Mouse (Mus musculus) kidney, postnatal 0 days (tissue): ENCODE results near the gene Spn. TPM values are rescaled to one million over a fixed set of nuclear protein-coding genes. Genes with fewer than 3 reads are reported as not detected.
"Not testable (repeated sequence)": the region's sequence is repeated elsewhere in the genome, so short reads cannot be mapped to it uniquely, and the experiment has no call there.

Experiments used
- ATAC-seq: fragments of 200-750 bp; cut with Nextera tagmentation; replicated peaks from 2 replicates; pipeline ENCODE4 v1.8.0; 2017; ENCODE audit warnings: low read depth, moderate number of reproducible peaks, moderate TSS enrichment, moderate library complexity; ENCODE audit not compliant: low FRiP score
- DNase-seq: peaks from one replicate; pipeline ENCODE4 v3.0.0-alpha.2; 2016; ENCODE audit warnings: low spot score
- H3K27ac ChIP-seq: fragments of 300-500 bp; sonication (generic); 2 replicates; pipeline ENCODE4 v1.5.1; 2014; ENCODE audit warnings: mild to moderate bottlenecking
- H3K27me3 ChIP-seq: fragments of 300-500 bp; sonication (generic); 2 replicates; pipeline ENCODE4 v1.6.1; 2014; ENCODE audit warnings: low read length, mixed read lengths; ENCODE audit not compliant: insufficient read depth
- H3K36me3 ChIP-seq: fragments of 300-500 bp; sonication (generic); 2 replicates; pipeline ENCODE4 v1.6.1; 2014; ENCODE audit warnings: low read length, mixed read lengths; ENCODE audit not compliant: insufficient read depth
- H3K4me1 ChIP-seq: fragments of 300-500 bp; sonication (generic); replicated peaks from 2 replicates; pipeline ENCODE4 v1.6.1; 2014; ENCODE audit warnings: antibody characterized with exemption, low read length, mixed read lengths; ENCODE audit not compliant: insufficient read depth
- H3K4me2 ChIP-seq: fragments of 300-500 bp; sonication (generic); 2 replicates; pipeline ENCODE4 v1.6.1; 2014; ENCODE audit warnings: mild to moderate bottlenecking, low read length, moderate library complexity, mixed read lengths
- H3K4me3 ChIP-seq: fragments of 300-500 bp; sonication (generic); replicated peaks from 2 replicates; pipeline ENCODE4 v1.5.1; 2014; ENCODE audit warnings: low read depth, low read length
- H3K9ac ChIP-seq: fragments of 300-500 bp; sonication (generic); 2 replicates; pipeline ENCODE4 v1.6.1; 2014; ENCODE audit warnings: low read depth, low read length
- H3K9me3 ChIP-seq: fragments of 300-500 bp; sonication (generic); replicated peaks from 2 replicates; pipeline ENCODE4 v1.6.1; 2016; ENCODE audit warnings: low read length, inconsistent platforms, mixed read lengths
- CTCF ChIP-seq: IDR thresholded peaks from 2 replicates; pipeline ENCODE4 v1.5.1; 2016; ENCODE audit warnings: antibody characterized with exemption, low read depth, mild to moderate bottlenecking, moderate library complexity
- WGBS: fragments of 180-500 bp; shearing (Covaris S2); extraction: QIAGEN DNeasy Blood & Tissue Kit; methylation state at CpG from one replicate; pipeline ENCODE4 v1.1.7; 2014; 5-methylcytosine and 5-hydroxymethylcytosine counted together
- polyA plus RNA-seq: library from polyadenylated mRNA; unstranded; fragments of >200 nt; fragmentation: Nextera tagmentation; extraction: Ambion mirVana; gene quantifications from 2 replicates; pipeline ENCODE4 v1.2.1, GENCODE M21; 2015

The Spn gene
- 0.28 and 0.33 TPM in 2 replicates for polyA plus RNA-seq

DNA sequence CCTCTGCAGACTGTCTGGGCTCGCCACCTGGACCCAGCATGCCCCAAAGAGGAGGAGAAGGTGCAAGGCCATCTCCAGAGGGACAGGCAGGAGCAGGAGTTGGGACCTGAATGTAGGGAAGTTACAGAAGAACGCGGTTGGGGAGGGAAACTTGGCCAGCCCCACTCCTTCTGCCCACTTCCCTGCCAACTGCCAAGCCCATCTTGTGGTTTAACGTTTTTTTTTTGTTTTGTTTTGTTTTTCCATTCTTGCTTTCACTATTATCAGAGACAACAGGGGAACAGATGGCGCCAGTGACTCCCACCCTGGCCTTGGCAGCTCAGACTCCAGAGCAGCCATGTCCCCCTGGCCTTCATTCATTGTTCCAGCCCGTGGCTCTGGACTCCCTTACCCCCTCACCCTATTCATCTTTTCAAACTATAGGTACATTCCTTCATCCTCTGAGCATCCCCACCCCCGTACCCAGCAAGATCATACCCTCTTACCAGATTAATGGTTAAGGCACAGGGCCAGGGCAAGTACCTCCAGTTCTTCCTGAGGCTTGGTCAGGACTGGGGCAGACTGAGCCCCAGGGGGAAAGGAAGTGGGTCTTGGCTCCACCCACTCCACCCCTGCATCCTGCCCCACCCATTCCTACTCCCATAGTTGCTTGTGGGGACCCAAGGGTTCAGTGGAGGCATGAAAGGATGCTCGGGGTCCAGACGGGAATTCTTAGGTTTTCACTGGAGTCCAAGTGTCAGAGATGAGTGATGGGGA is at the start of gene Spn:
Spn (minus strand) TSS at position 562 of the 756 bp plus-strand sequence.
- no peak for TF ChIP-seq CTCF

DNA sequence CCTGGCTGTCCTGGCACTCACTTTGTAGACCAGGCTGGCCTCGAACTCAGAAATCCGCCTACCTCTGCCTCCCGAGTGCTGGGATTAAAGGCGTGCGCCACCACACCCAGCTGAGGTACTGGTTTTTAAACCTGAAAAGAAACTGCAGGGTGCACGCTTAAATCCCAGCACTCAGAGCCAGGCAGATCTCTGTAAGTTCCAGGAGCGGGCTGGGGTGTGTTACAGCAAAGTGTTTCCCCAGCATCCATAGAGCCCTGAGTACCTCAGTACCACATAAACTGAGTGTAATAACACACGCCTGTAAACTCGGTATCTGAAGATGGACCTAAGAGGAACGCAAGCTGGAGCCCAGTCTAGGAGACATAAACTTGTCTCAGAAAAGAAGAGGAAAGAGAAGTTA is 49.7 kb upstream of the Spn start:
- TF ChIP-seq CTCF = no peak
- Histone ChIP-seq H3K4me3 (no peak overlapping the region), H3K4me1 (no peaks in the 10 kb centered on the region), H3K36me3 (0 out of 2 replicates have a peak, but pooled peaks cover 6% of the 10 kb centered on the region), H3K4me2 (no peak overlapping the region), H3K9ac (no peak overlapping the region), H3K27me3 (no peaks in the 10 kb centered on the region), H3K9me3 (no peaks in the 10 kb centered on the region), H3K27ac (no peak overlapping the region)
- no peak for DNase-seq
- 76% methylated on average over 10 of the region's 10 CpGs for WGBS
- no peak for ATAC-seq

More for the DNA sequence above, at the start of gene Spn:
- Histone ChIP-seq H3K36me3 (no peaks in the 10 kb centered on the region), H3K4me3 (no peak within 1 kb of the TSS), H3K9ac (no peak within 1 kb of the TSS), H3K27me3 (no peaks in the 10 kb centered on the region), H3K4me1 (no peaks in the 10 kb centered on the region), H3K9me3 (no peaks in the 10 kb centered on the region), H3K4me2 (no peak within 1 kb of the TSS), H3K27ac (no peak within 1 kb of the TSS)
- ATAC-seq (no peak), DNase-seq (no peak)
- 61% methylated on average over 9 of the region's 9 CpGs for WGBS

DNA sequence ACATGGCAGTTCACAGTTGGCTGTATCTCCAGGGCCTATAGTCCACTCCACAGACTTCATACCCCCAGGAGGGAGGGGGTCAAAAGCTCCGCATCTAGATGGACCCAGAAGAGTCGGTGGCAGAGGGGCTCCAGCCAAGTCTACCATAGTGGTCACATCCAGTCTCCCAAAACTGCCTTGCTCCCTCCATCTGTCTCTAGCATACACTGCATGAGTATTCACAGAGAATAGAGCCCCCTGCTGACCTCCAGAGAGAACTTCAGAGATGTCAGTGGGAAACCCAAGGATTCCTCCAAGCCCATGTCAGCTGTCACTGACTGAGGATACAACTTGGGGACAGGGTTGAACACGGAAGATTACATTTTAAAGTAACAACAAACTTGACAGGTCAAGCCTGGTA is 48.0 kb upstream of the Spn start:
- WGBS = 61% methylated on average over 3 of the region's 3 CpGs
- TF ChIP-seq CTCF = peak; percentile 67
- H3K4me3 ChIP-seq = no peak overlapping the region
- no peaks in the 10 kb centered on the region for H3K9me3 ChIP-seq
- H3K27me3 ChIP-seq = no peaks in the 10 kb centered on the region
- no peaks in the 10 kb centered on the region for H3K36me3 ChIP-seq
- H3K9ac ChIP-seq = no peak overlapping the region
- H3K4me2 ChIP-seq = no peak overlapping the region
- no peak overlapping the region for H3K27ac ChIP-seq
- ATAC-seq = no peak
- H3K4me1 ChIP-seq = no peaks in the 10 kb centered on the region
- DNase-seq = peak; percentile 50

DNA sequence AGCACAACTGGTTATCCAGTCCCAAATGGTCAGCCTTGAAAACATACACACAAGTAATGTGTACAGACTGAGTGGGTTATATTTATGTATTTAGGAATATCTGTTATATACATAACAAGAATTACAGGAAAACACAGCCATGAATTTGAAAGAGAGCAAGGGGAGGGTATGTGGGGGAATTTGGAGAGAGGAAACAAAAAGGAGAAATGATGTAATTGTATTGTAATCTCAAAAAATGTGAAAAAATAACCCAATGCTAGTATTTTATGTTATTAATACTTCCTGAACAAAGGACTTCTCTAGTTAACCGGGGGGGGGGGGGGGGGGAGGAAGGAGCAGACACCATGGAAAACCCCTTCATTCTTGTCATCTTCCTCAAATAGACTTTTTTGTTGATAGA is 47.1 kb upstream of the Spn start:
- Histone ChIP-seq H3K4me3 (no peak overlapping the region), H3K27me3 (no peaks in the 10 kb centered on the region), H3K9ac (no peak overlapping the region), H3K36me3 (no peaks in the 10 kb centered on the region), H3K4me2 (no peak overlapping the region), H3K4me1 (no peaks in the 10 kb centered on the region), H3K9me3 (no peaks in the 10 kb centered on the region), H3K27ac (no peak overlapping the region)
- WGBS = 40% methylated on average over 1 of the region's 1 CpGs
- TF ChIP-seq CTCF = no peak
- no peak for ATAC-seq
- no peak for DNase-seq

DNA sequence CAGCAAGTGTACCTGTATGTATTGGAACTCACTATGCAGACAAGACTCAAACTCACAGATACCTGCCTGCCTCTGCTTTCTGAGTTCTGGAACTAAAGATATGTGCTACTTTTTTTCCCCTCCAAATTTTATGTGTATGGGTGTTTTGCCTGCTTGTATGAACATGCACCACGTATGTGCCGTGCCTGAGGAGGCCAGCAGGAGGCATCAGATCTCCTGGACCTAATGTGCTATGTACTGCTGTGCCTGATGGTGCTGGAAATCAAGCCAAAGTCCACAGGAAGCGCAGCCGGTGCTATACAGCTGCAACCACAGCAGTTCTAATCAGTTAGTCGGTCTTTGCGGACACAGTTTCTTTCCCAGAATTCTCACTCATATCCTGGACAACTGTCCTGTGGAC is 46.2 kb upstream of the Spn start:
- Histone ChIP-seq H3K4me3 (no peak overlapping the region), H3K27me3 (no peaks in the 10 kb centered on the region), H3K4me1 (no peaks in the 10 kb centered on the region), H3K9ac (no peak overlapping the region), H3K9me3 (no peaks in the 10 kb centered on the region), H3K4me2 (no peak overlapping the region), H3K27ac (no peak overlapping the region), H3K36me3 (no peaks in the 10 kb centered on the region)
- 77% methylated on average over 6 of the region's 6 CpGs for whole genome bisulfite sequencing
- DNase-seq (no peak), ATAC-seq (0 out of 2 replicates have a peak, but pooled peaks have one; percentile 43)
- TF ChIP-seq CTCF = peak; percentile 43

DNA sequence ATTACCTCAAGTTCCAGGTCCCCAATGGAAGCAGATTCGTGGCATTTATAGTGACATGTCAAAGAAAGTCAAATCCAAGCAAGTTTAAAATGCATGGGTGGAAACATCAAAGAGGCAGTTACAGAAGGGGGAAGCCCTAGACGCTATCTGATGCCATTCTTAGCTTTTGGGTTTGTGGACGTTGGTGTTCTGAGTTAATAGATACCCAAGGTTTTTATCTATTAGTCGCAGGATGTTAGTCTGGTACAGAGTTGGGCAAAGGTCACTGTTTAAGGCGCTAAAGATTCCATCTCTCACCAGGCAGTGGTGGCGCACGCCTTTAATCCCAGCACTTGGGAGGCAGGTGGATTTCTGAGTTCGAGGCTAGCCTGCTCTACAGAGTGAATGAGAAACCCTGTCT is 45.7 kb upstream of the Spn start:
- no peak for ATAC-seq
- H3K4me2 ChIP-seq = no peak overlapping the region
- no peak for TF ChIP-seq CTCF
- no peaks in the 10 kb centered on the region for H3K4me1 ChIP-seq
- H3K27ac ChIP-seq = no peak overlapping the region
- no peaks in the 10 kb centered on the region for H3K9me3 ChIP-seq
- H3K9ac ChIP-seq = no peak overlapping the region
- 69% methylated on average over 8 of the region's 8 CpGs for WGBS
- no peak for DNase-seq
- H3K4me3 ChIP-seq = no peak overlapping the region
- no peaks in the 10 kb centered on the region for H3K27me3 ChIP-seq
- no peaks in the 10 kb centered on the region for H3K36me3 ChIP-seq

DNA sequence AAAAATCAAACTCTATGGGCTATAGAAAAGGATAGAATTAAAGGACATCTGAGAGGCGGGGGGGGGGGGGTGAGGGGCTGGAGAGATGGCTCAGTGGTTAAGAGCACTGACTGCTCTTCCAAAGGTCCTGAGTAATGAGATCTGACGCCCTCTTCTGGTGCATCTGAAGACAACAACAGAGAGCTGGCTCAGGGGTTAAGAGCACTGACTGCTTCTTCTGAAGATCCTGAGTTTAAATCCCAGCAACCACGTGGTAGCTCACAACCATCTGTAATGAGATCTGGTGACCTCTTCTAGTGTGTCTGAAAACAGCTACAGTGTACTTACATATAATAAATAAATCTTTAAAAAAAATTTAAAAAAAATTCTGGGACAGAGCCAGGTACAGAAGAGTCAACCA is 44.1 kb upstream of the Spn start:
- not testable (repeated sequence) for DNase-seq, H3K9ac ChIP-seq, ATAC-seq, H3K4me1 ChIP-seq, H3K4me3 ChIP-seq, H3K27ac ChIP-seq, H3K27me3 ChIP-seq, H3K4me2 ChIP-seq, H3K36me3 ChIP-seq, H3K9me3 ChIP-seq
- 43% methylated on average over 3 of the region's 3 CpGs for whole genome bisulfite sequencing
